Mouse (Mus musculus) CH12.LX (cell line): ENCODE measurements at regions not wholly inside any gene's neighbourhood (a gene's known extent, or its start where the extent isn't known, plus 50 kb on each side); places are given as distances from the start of the nearest gene placed in this dataset.

Experiments
- CTCF ChIP-seq, 2 experiments: IDR thresholded peaks in 1 of 2; conservative IDR thresholded peaks in 1 of 2; 2 replicates each; pipeline ENCODE4 v1.5.1; 2011 to 2012; ENCODE audit warnings: low read depth in 2 of 2, low read length in 2 of 2, improper control_type of control experiment in 1 of 2, inconsistent platforms in 1 of 2, mild to moderate bottlenecking in 1 of 2, moderate library complexity in 1 of 2
- GABPA ChIP-seq: IDR thresholded peaks from 2 replicates; pipeline ENCODE4 v1.6.1; 2012; ENCODE audit warnings: low read depth, low read length, improper control_type of control experiment, inconsistent platforms; ENCODE audit not compliant: insufficient replicate concordance
- JUND ChIP-seq: conservative IDR thresholded peaks from 2 replicates; pipeline ENCODE4 v1.6.1; 2011; ENCODE audit warnings: low read depth, low read length, improper control_type of control experiment
- POLR2A ChIP-seq: IDR thresholded peaks from 2 replicates; pipeline ENCODE4 v1.6.1; 2011; ENCODE audit warnings: low read depth, mild to moderate bottlenecking, improper control_type of control experiment, low read length
- POLR2AphosphoS2 ChIP-seq: IDR thresholded peaks from 2 replicates; pipeline ENCODE4 v1.6.1; 2011; ENCODE audit warnings: low read depth, low read length, improper control_type of control experiment
- SIN3A ChIP-seq: IDR thresholded peaks from 2 replicates; pipeline ENCODE4 v1.6.1; 2012; ENCODE audit warnings: low read length, improper control_type of control experiment, inconsistent platforms
- USF1 ChIP-seq: IDR thresholded peaks from 2 replicates; pipeline ENCODE4 v1.6.1; 2014; ENCODE audit warnings: low read depth, mild to moderate bottlenecking, inconsistent platforms, low read length, improper control_type of control experiment
- ZC3H11A ChIP-seq: IDR thresholded peaks from 2 replicates; pipeline ENCODE4 v1.6.1; 2012; ENCODE audit warnings: low read depth, mild to moderate bottlenecking, inconsistent platforms, low read length, improper control_type of control experiment
- ZMIZ1 ChIP-seq: IDR thresholded peaks from 2 replicates; pipeline ENCODE4 v1.6.1; 2012; ENCODE audit warnings: low read depth, mild to moderate bottlenecking, inconsistent platforms, low read length, improper control_type of control experiment

- TF ChIP-seq POLR2AphosphoS2 = no peak
- TF ChIP-seq SIN3A = no peak
- no peak for TF ChIP-seq POLR2A
- no peak for TF ChIP-seq ZC3H11A
- no peak for TF ChIP-seq GABPA
- no peak for TF ChIP-seq ZMIZ1
- TF ChIP-seq CTCF (conservative IDR thresholded peaks at IDR 0.05 in 1 of 2, IDR thresholded peaks at IDR 0.05 in 1 of 2; ENCODE audit: low read depth in 2 of 2, low read length in 2 of 2) = no peak
- no peak for TF ChIP-seq JUND
- TF ChIP-seq USF1 = no peak
These were observed 213.5 kb upstream of the Ctso start for GRCm38 (mm10) chr3:81718911-81719310.
